Mouse (Mus musculus) urinary bladder, postnatal 10 days (tissue): Measurements from ENCODE around the gene Fkbpl.

Source experiments
- DNase-seq: peaks from one replicate; pipeline ENCODE4 v3.0.0; 2022; ENCODE audit warnings: low spot score

Fkbpl gene

GRCm38 (mm10) chr17:34670235-34670634 is 25.7 kb downstream of the Fkbpl start, which contains the start of gene Tnxb:
Gene Tnxb (plus strand): TSS chr17:34670535.
- DNase-seq = no peak

- no peak for DNase-seq
Observed at GRCm38 (mm10) chr17:34671151-34672066, 26.8 kb downstream of the Fkbpl start.

- DNase-seq = no peak
Observed at GRCm38 (mm10) chr17:34672246-34672792, 27.8 kb downstream of the Fkbpl start.

- no peak for DNase-seq
Observed at GRCm38 (mm10) chr17:34673139-34673538, 28.6 kb downstream of the Fkbpl start.

- no peak for DNase-seq
Observed at GRCm38 (mm10) chr17:34674524-34675204, 30.1 kb downstream of the Fkbpl start.

GRCm38 (mm10) chr17:34675205-34676092 is 30.9 kb downstream of the Fkbpl start:
- DNase-seq = no peak

- DNase-seq = no peak
Observed at GRCm38 (mm10) chr17:34676093-34676460, 31.5 kb downstream of the Fkbpl start.

GRCm38 (mm10) chr17:34676671-34677070 is 32.1 kb downstream of the Fkbpl start:
- no peak for DNase-seq

- DNase-seq = no peak
Observed at GRCm38 (mm10) chr17:34680191-34680590, 35.6 kb downstream of the Fkbpl start.

- DNase-seq = no peak
Observed at GRCm38 (mm10) chr17:34680621-34681020, 36.1 kb downstream of the Fkbpl start.

GRCm38 (mm10) chr17:34681132-34681571 is 36.6 kb downstream of the Fkbpl start:
- DNase-seq = no peak

GRCm38 (mm10) chr17:34681881-34682536 is 37.4 kb downstream of the Fkbpl start:
- no peak for DNase-seq

GRCm38 (mm10) chr17:34683179-34683578 is 38.6 kb downstream of the Fkbpl start:
- no peak for DNase-seq

GRCm38 (mm10) chr17:34683686-34684220 is 39.2 kb downstream of the Fkbpl start:
- no peak for DNase-seq

- DNase-seq = no peak
Observed at GRCm38 (mm10) chr17:34684253-34684893, 39.8 kb downstream of the Fkbpl start.

- no peak for DNase-seq
Observed at GRCm38 (mm10) chr17:34685120-34686110, 40.9 kb downstream of the Fkbpl start.

- no peak for DNase-seq
Observed at GRCm38 (mm10) chr17:34688889-34689288, 44.3 kb downstream of the Fkbpl start.

- no peak for DNase-seq
Observed at GRCm38 (mm10) chr17:34690458-34690857, 45.9 kb downstream of the Fkbpl start.

GRCm38 (mm10) chr17:34692906-34693305 is 48.3 kb downstream of the Fkbpl start:
- no peak for DNase-seq
